In the genomic region with DNA sequence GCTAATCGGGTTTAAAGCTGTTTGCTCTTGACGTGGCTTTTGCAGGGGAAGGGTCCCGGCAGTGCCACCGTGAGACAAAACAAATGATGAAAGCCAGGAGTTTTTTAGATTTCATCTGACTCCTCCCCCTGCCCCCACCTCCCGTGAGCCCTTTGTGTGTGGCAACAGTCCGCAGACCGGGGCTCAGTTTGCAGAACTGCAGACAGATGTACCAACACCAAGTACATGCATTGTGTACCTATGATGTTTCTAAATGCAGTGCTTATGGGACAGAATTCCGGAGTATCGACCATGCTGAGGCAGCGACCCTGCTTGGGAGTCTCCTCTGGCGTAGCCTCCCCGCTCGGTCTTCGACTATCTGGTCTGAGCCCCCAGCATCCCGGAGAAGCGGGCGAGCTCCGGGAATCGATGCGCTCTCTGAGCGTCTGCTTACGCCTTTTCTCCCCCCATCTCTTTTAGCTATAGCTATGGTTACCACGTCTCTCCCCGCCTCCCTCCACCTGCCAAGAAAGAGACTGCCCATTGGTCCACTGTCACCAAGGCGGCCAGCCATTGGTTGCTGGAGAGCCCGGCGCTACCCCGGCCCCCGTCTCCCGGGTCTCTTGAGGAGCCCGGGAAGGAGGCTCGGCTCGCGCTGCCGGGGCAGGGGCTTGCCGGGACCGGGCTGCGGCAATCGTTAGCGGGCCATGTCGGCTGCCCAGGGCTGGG, we compare ENCODE assay signal across 8 mouse cellular contexts. TPM values are rescaled to one million over a fixed set of nuclear protein-coding genes. Genes with fewer than 3 reads are reported as not detected.
DNase-seq lines count a peak whose midpoint lies in the region; ATAC-seq and TF ChIP-seq lines count a peak whose summit lies in the region.

A gene (plus strand): TSS at position 561 of the 708 bp plus-strand sequence.

- WGBS in kidney, embryonic 14.5 days = under 1% methylated on average over 41 of the region's 41 CpGs
- WGBS in limb, embryonic 15.5 days = under 1% methylated on average over 41 of the region's 41 CpGs

- no peaks in the 10 kb centered on the region for H3K9me3 ChIP-seq in kidney, embryonic 14.5 days (ENCODE audit: control insufficient read depth, low read length)
- no peaks in the 10 kb centered on the region for H3K9me3 ChIP-seq in limb, embryonic 15.5 days

- peaks cover 10% of the 10 kb centered on the region for H3K4me1 ChIP-seq in bone marrow macrophage, adult 2 months (ENCODE audit: control insufficient read depth, insufficient read depth, low read length)
- no peaks in the 10 kb centered on the region for H3K4me1 ChIP-seq in embryonic fibroblast, embryonic 13.5 days (ENCODE audit: control insufficient read depth, insufficient read depth, low read length)
- 0 out of 2 replicates have a peak, but pooled peaks cover 5% of the 10 kb centered on the region for H3K4me1 ChIP-seq in kidney, embryonic 14.5 days (ENCODE audit: control insufficient read depth, insufficient read depth, low read length)
- H3K4me1 ChIP-seq in limb, embryonic 15.5 days = peaks cover 7% of the 10 kb centered on the region; the same call in 1 of the 2 replicates

- peak; percentile 99 for ATAC-seq in kidney, embryonic 14.5 days (ENCODE audit: low FRiP score, low TSS enrichment)
- peak; percentile 99 for ATAC-seq in limb, embryonic 15.5 days (ENCODE audit: insufficient number of reproducible peaks, low FRiP score, low TSS enrichment, low read depth)

- DNase-seq in A20 (ENCODE audit: low read depth, low spot score) = peak; percentile 99
- peak; percentile 100 for DNase-seq in heart, adult 9 months (ENCODE audit: low spot score in 2 of 2)
- DNase-seq in monocyte, adult 2 months (ENCODE audit: low read depth in 1 of 2, low spot score in 2 of 2) = peak; percentile 93 to 95
- peak; percentile 97 to 99 for DNase-seq in spleen, postnatal 36 days (ENCODE audit: low spot score in 2 of 2)

- no peaks in the 10 kb centered on the region for H3K36me3 ChIP-seq in kidney, embryonic 14.5 days (ENCODE audit: control insufficient read depth, insufficient read depth, low read length)
- H3K36me3 ChIP-seq in limb, embryonic 15.5 days = no peaks in the 10 kb centered on the region

- no peak for TF ChIP-seq CTCF in bone marrow macrophage, adult 2 months (IDR thresholded peaks at IDR 0.05; ENCODE audit: low read depth, low read length)
- no peak for TF ChIP-seq CTCF in embryonic fibroblast, embryonic 13.5 days (IDR thresholded peaks at IDR 0.05; ENCODE audit: borderline replicate concordance, insufficient read depth, low read length)

- H3K4me2 ChIP-seq in kidney, embryonic 14.5 days (replicated peaks; ENCODE audit: low read depth, low read length) = peak within 1 kb of the TSS; percentile 62
- H3K4me2 ChIP-seq in limb, embryonic 15.5 days = peak within 1 kb of the TSS; percentile 47

- no peaks in the 10 kb centered on the region for H3K27me3 ChIP-seq in kidney, embryonic 14.5 days (ENCODE audit: control insufficient read depth, insufficient read depth, low read length)
- no peaks in the 10 kb centered on the region for H3K27me3 ChIP-seq in limb, embryonic 15.5 days

- TF ChIP-seq POLR2A in bone marrow macrophage, adult 2 months (IDR thresholded peaks at IDR 0.05; ENCODE audit: borderline replicate concordance, low read depth, low read length) = no peak
- peak; percentile 79 for TF ChIP-seq POLR2A in embryonic fibroblast, embryonic 13.5 days (IDR thresholded peaks at IDR 0.05; ENCODE audit: low read depth, low read length)

- H3K27ac ChIP-seq in bone marrow macrophage, adult 2 months (ENCODE audit: insufficient read depth, low read depth, low read length) = peak within 1 kb of the TSS; percentile 76
- peak within 1 kb of the TSS; percentile 95 for H3K27ac ChIP-seq in embryonic fibroblast, embryonic 13.5 days (ENCODE audit: insufficient read depth, low read length)
- peak within 1 kb of the TSS; percentile 96 for H3K27ac ChIP-seq in kidney, embryonic 14.5 days (ENCODE audit: low read depth, low read length)
- H3K27ac ChIP-seq in limb, embryonic 15.5 days = peak within 1 kb of the TSS; percentile 97

- peak within 1 kb of the TSS; percentile 96 for H3K9ac ChIP-seq in kidney, embryonic 14.5 days (ENCODE audit: low read depth, low read length)
- peak within 1 kb of the TSS; percentile 95 for H3K9ac ChIP-seq in limb, embryonic 15.5 days

- H3K4me3 ChIP-seq in bone marrow macrophage, adult 2 months (ENCODE audit: insufficient read depth, low read length) = peak within 1 kb of the TSS; percentile 97
- H3K4me3 ChIP-seq in embryonic fibroblast, embryonic 13.5 days (ENCODE audit: insufficient read depth, low read length) = peak within 1 kb of the TSS; percentile 79
- peak within 1 kb of the TSS; percentile 97 for H3K4me3 ChIP-seq in kidney, embryonic 14.5 days (ENCODE audit: low read length)
- H3K4me3 ChIP-seq in limb, embryonic 15.5 days = peak within 1 kb of the TSS; percentile 99

RNA-seq across cellular contexts. Expression of the gene that starts here (rescaled TPM):
- polyA plus RNA-seq in bone marrow macrophage, adult 2 months (2012; ENCODE audit: insufficient read depth, insufficient read length, missing spikeins) = 17.3 and 18.1 TPM in 2 replicates
- 39.0 and 54.6 TPM in 2 replicates for polyA plus RNA-seq in embryonic fibroblast, embryonic 13.5 days (2011; ENCODE audit: insufficient read length, low read depth, missing spikeins)
- 25.7 and 42.8 TPM in 2 replicates for polyA plus RNA-seq in kidney, embryonic 14.5 days (2014; fragmentation: Nextera tagmentation; extraction: Ambion mirVana)
- polyA plus RNA-seq in limb, embryonic 15.5 days (2015; fragmentation: Nextera tagmentation; extraction: Ambion mirVana) = 19.5 and 25.5 TPM in 2 replicates

Comparison
In these comparisons a context has a peak if more than half of its experiments do, and no peak if none do; other contexts are left out.
1. Peak in every context shown above with its lines: DNase-seq, ATAC-seq, H3K4me3 ChIP-seq and H3K27ac ChIP-seq.